Mouse (Mus musculus) midbrain, embryonic 14.5 days (tissue): ENCODE measurements at regions not wholly inside any gene's neighbourhood (a gene's known extent, or its start where the extent isn't known, plus 50 kb on each side); places are given as distances from the start of the nearest gene placed in this dataset.

Source experiments
- ATAC-seq: fragments of 200-750 bp; cut with Nextera tagmentation; 2 replicates; pipeline ENCODE4 v1.8.0; 2017; ENCODE audit warnings: moderate number of reproducible peaks, moderate library complexity; ENCODE audit not compliant: low FRiP score, low TSS enrichment
- DNase-seq: peaks from one replicate; pipeline ENCODE4 v3.0.0-alpha.2; 2015
- H3K27ac ChIP-seq: fragments of 300-500 bp; sonication (generic); replicated peaks from 2 replicates; pipeline ENCODE4 v1.5.1; 2014; ENCODE audit warnings: mild to moderate bottlenecking, low read depth, low read length, moderate library complexity
- H3K27me3 ChIP-seq: fragments of 300-500 bp; sonication (generic); 2 replicates; pipeline ENCODE4 v1.6.1; 2014; ENCODE audit warnings: low read length, control low read depth, mixed read lengths; ENCODE audit not compliant: control insufficient read depth, insufficient read depth
- H3K36me3 ChIP-seq: fragments of 300-500 bp; sonication (generic); 2 replicates; pipeline ENCODE4 v1.6.1; 2014; ENCODE audit warnings: low read length, control low read depth; ENCODE audit not compliant: control insufficient read depth, insufficient read depth
- H3K4me1 ChIP-seq: fragments of 300-500 bp; sonication (generic); 2 replicates; pipeline ENCODE4 v1.6.1; 2014; ENCODE audit warnings: mild to moderate bottlenecking, antibody characterized with exemption, low read length, control low read depth; ENCODE audit not compliant: control insufficient read depth, insufficient read depth
- H3K4me2 ChIP-seq: fragments of 300-500 bp; sonication (generic); 2 replicates; pipeline ENCODE4 v1.6.1; 2014; ENCODE audit warnings: mild to moderate bottlenecking, low read length, moderate library complexity
- H3K4me3 ChIP-seq: fragments of 300-500 bp; sonication (generic); replicated peaks from 2 replicates; pipeline ENCODE4 v1.5.1; 2014; ENCODE audit warnings: low read depth, low read length
- H3K9ac ChIP-seq: fragments of 300-500 bp; sonication (generic); replicated peaks from 2 replicates; pipeline ENCODE4 v1.6.1; 2014; ENCODE audit warnings: mild to moderate bottlenecking, low read length, moderate library complexity
- H3K9me3 ChIP-seq: fragments of 300-500 bp; sonication (generic); 2 replicates; pipeline ENCODE4 v1.6.1; 2016; ENCODE audit warnings: low read length, control low read depth, mixed read lengths; ENCODE audit not compliant: control insufficient read depth
- WGBS: fragments of 180-500 bp; shearing (Covaris S2); extraction: QIAGEN DNeasy Blood & Tissue Kit; methylation state at CpG from one replicate; pipeline ENCODE4 v1.1.7; 2014; 5-methylcytosine and 5-hydroxymethylcytosine counted together

- ATAC-seq (no peak; the same call in 1 of the 2 replicates), DNase-seq (peak; percentile 39)
- Histone ChIP-seq H3K4me3 (no peak overlapping the region), H3K9me3 (no peaks in the 10 kb centered on the region), H3K9ac (no peak overlapping the region), H3K27ac (no peak overlapping the region), H3K4me2 (no peak overlapping the region), H3K36me3 (no peaks in the 10 kb centered on the region), H3K27me3 (no peaks in the 10 kb centered on the region), H3K4me1 (peaks cover 8% of the 10 kb centered on the region; the same call in 1 of the 2 replicates)
- WGBS, result 62% methylated on average over 17 of the region's 17 CpGs
Observed at GRCm38 (mm10) chr9:30149481-30150468, 186.8 kb upstream of the Ntm start.

- WGBS, result 97% methylated on average over 1 of the region's 1 CpGs
- ATAC-seq (no peak), DNase-seq (peak; percentile 45)
- H3K4me1 ChIP-seq, result peaks cover 8% of the 10 kb centered on the region; the same call in 1 of the 2 replicates
- no peak overlapping the region for H3K9ac ChIP-seq
- no peak overlapping the region for H3K4me3 ChIP-seq
- H3K27me3 ChIP-seq, result no peaks in the 10 kb centered on the region
- H3K36me3 ChIP-seq, result no peaks in the 10 kb centered on the region
- no peak overlapping the region for H3K27ac ChIP-seq
- no peaks in the 10 kb centered on the region for H3K9me3 ChIP-seq
- H3K4me2 ChIP-seq, result no peak overlapping the region
Observed at GRCm38 (mm10) chr9:30151173-30151572, 188.2 kb upstream of the Ntm start.

GRCm38 (mm10) chr9:30166235-30166752 is 203.4 kb upstream of the Ntm start:
- Histone ChIP-seq H3K9me3 (no peaks in the 10 kb centered on the region), H3K36me3 (no peaks in the 10 kb centered on the region), H3K27me3 (no peaks in the 10 kb centered on the region), H3K9ac (no peak overlapping the region), H3K4me2 (no peak overlapping the region), H3K4me3 (no peak overlapping the region), H3K4me1 (peaks cover 10% of the 10 kb centered on the region; the same call in 1 of the 2 replicates), H3K27ac (no peak overlapping the region)
- 92% methylated on average over 13 of the region's 13 CpGs for WGBS
- ATAC-seq (no peak), DNase-seq (no peak)

GRCm38 (mm10) chr9:30167223-30167622 is 204.3 kb upstream of the Ntm start:
- no peaks in the 10 kb centered on the region for H3K36me3 ChIP-seq
- H3K9ac ChIP-seq, result no peak overlapping the region
- no peaks in the 10 kb centered on the region for H3K9me3 ChIP-seq
- DNase-seq (peak; percentile 49), ATAC-seq (no peak)
- no peak overlapping the region for H3K4me2 ChIP-seq
- 11% methylated on average over 7 of the region's 7 CpGs for WGBS
- peaks cover 10% of the 10 kb centered on the region; the same call in 1 of the 2 replicates for H3K4me1 ChIP-seq
- no peaks in the 10 kb centered on the region for H3K27me3 ChIP-seq
- no peak overlapping the region for H3K4me3 ChIP-seq
- H3K27ac ChIP-seq, result no peak overlapping the region

GRCm38 (mm10) chr9:30174646-30175045 is 211.7 kb upstream of the Ntm start:
- no peak for ATAC-seq
- H3K9ac ChIP-seq, result no peak overlapping the region
- no peak overlapping the region for H3K4me2 ChIP-seq
- no peaks in the 10 kb centered on the region for H3K9me3 ChIP-seq
- no peak overlapping the region for H3K27ac ChIP-seq
- no peaks in the 10 kb centered on the region for H3K4me1 ChIP-seq
- H3K27me3 ChIP-seq, result no peaks in the 10 kb centered on the region
- DNase-seq, result no peak
- no peak overlapping the region for H3K4me3 ChIP-seq
- WGBS, result 91% methylated on average over 6 of the region's 6 CpGs
- no peaks in the 10 kb centered on the region for H3K36me3 ChIP-seq

GRCm38 (mm10) chr9:30175376-30175775 is 212.4 kb upstream of the Ntm start:
- ATAC-seq (no peak), DNase-seq (no peak)
- H3K27ac ChIP-seq, result no peak overlapping the region
- WGBS, result 72% methylated on average over 3 of the region's 3 CpGs
- H3K4me1 ChIP-seq, result no peaks in the 10 kb centered on the region
- no peaks in the 10 kb centered on the region for H3K9me3 ChIP-seq
- H3K36me3 ChIP-seq, result no peaks in the 10 kb centered on the region
- no peak overlapping the region for H3K4me3 ChIP-seq
- H3K4me2 ChIP-seq, result no peak overlapping the region
- no peak overlapping the region for H3K9ac ChIP-seq
- no peaks in the 10 kb centered on the region for H3K27me3 ChIP-seq

- H3K36me3 ChIP-seq, result no peaks in the 10 kb centered on the region
- H3K4me3 ChIP-seq, result no peak overlapping the region
- H3K27me3 ChIP-seq, result no peaks in the 10 kb centered on the region
- no peak overlapping the region for H3K27ac ChIP-seq
- DNase-seq (no peak), ATAC-seq (no peak)
- no peaks in the 10 kb centered on the region for H3K9me3 ChIP-seq
- no peak overlapping the region for H3K9ac ChIP-seq
- H3K4me2 ChIP-seq, result no peak overlapping the region
- H3K4me1 ChIP-seq, result peaks cover 6% of the 10 kb centered on the region; the same call in 1 of the 2 replicates
- 73% methylated on average over 11 of the region's 11 CpGs for WGBS
Observed at GRCm38 (mm10) chr9:30183409-30183808, 220.5 kb upstream of the Ntm start.

GRCm38 (mm10) chr9:30184996-30185763 is 222.2 kb upstream of the Ntm start:
- no peak overlapping the region for H3K4me3 ChIP-seq
- peaks cover 6% of the 10 kb centered on the region; the same call in 1 of the 2 replicates for H3K4me1 ChIP-seq
- WGBS, result 55% methylated on average over 10 of the region's 10 CpGs
- no peaks in the 10 kb centered on the region for H3K9me3 ChIP-seq
- no peak overlapping the region for H3K27ac ChIP-seq
- no peak overlapping the region for H3K9ac ChIP-seq
- no peak for DNase-seq
- no peaks in the 10 kb centered on the region for H3K36me3 ChIP-seq
- H3K27me3 ChIP-seq, result no peaks in the 10 kb centered on the region
- ATAC-seq, result no peak
- no peak overlapping the region for H3K4me2 ChIP-seq
